Mouse (Mus musculus) embryo, embryonic 10.5 days (tissue): ENCODE results near the gene Ptpra.
"Not testable (repeated sequence)": the region's sequence is repeated elsewhere in the genome, so short reads cannot be mapped to it uniquely, and the experiment has no call there.

Source experiments
- DNase-seq: peaks from one replicate; pipeline ENCODE4 v3.0.0-alpha.2; 2015; ENCODE audit warnings: low spot score

The Ptpra gene

GRCm38 (mm10) chr2:130557462-130557861 lies 107.4 kb downstream of the Ptpra start:
- DNase-seq = no peak

- DNase-seq = no peak
These were observed 107.9 kb downstream of the Ptpra start for GRCm38 (mm10) chr2:130558015-130558414.

- DNase-seq = peak; percentile 97
These were observed 113.4 kb downstream of the Ptpra start, which contains the start of gene Mrps26 for GRCm38 (mm10) chr2:130563212-130564055. Mrps26 (plus strand) TSS chr2:130563742.

- no peak for DNase-seq
These were observed 114.0 kb downstream of the Ptpra start for GRCm38 (mm10) chr2:130564063-130564462.

- DNase-seq = no peak
These were observed 114.9 kb downstream of the Ptpra start for GRCm38 (mm10) chr2:130564983-130565382.

GRCm38 (mm10) chr2:130568921-130569320 lies 118.8 kb downstream of the Ptpra start:
- no peak for DNase-seq

- no peak for DNase-seq
These were observed 119.8 kb downstream of the Ptpra start for GRCm38 (mm10) chr2:130569926-130570325.

- no peak for DNase-seq
These were observed 124.9 kb downstream of the Ptpra start for GRCm38 (mm10) chr2:130574960-130575359.

- DNase-seq = no peak
These were observed 125.8 kb downstream of the Ptpra start, which contains the start of gene Oxt for GRCm38 (mm10) chr2:130575873-130576272. Oxt (plus strand) TSS chr2:130576173.

GRCm38 (mm10) chr2:130576564-130576963 lies 126.5 kb downstream of the Ptpra start:
- not testable (repeated sequence) for DNase-seq

- DNase-seq = peak; percentile 29
These were observed 126.9 kb downstream of the Ptpra start for GRCm38 (mm10) chr2:130577021-130577420.

GRCm38 (mm10) chr2:130577632-130578031 lies 127.6 kb downstream of the Ptpra start:
- peak; percentile 52 for DNase-seq

GRCm38 (mm10) chr2:130578148-130578547 lies 128.1 kb downstream of the Ptpra start:
- peak; percentile 74 for DNase-seq

GRCm38 (mm10) chr2:130579791-130580190 lies 129.7 kb downstream of the Ptpra start:
- DNase-seq = no peak

GRCm38 (mm10) chr2:130581201-130581600 lies 131.1 kb downstream of the Ptpra start:
- no peak for DNase-seq

- no peak for DNase-seq
These were observed 132.5 kb downstream of the Ptpra start, which contains the start of gene Avp for GRCm38 (mm10) chr2:130582552-130582951. Avp (minus strand) TSS chr2:130582554.

- DNase-seq = no peak
These were observed 134.0 kb downstream of the Ptpra start for GRCm38 (mm10) chr2:130583902-130584560.

- no peak for DNase-seq
These were observed 135.9 kb downstream of the Ptpra start for GRCm38 (mm10) chr2:130586016-130586415.

GRCm38 (mm10) chr2:130588373-130588772 lies 138.3 kb downstream of the Ptpra start:
- no peak for DNase-seq

- DNase-seq = no peak
These were observed 139.1 kb downstream of the Ptpra start for GRCm38 (mm10) chr2:130589157-130589556.

GRCm38 (mm10) chr2:130589761-130590160 lies 139.7 kb downstream of the Ptpra start:
- no peak for DNase-seq

- no peak for DNase-seq
These were observed 140.9 kb downstream of the Ptpra start for GRCm38 (mm10) chr2:130591016-130591415.

- DNase-seq = no peak
These were observed 145.5 kb downstream of the Ptpra start for GRCm38 (mm10) chr2:130595596-130595995.
